Comparison of ENCODE assay signal across 11 mouse cellular contexts in the genomic region with DNA sequence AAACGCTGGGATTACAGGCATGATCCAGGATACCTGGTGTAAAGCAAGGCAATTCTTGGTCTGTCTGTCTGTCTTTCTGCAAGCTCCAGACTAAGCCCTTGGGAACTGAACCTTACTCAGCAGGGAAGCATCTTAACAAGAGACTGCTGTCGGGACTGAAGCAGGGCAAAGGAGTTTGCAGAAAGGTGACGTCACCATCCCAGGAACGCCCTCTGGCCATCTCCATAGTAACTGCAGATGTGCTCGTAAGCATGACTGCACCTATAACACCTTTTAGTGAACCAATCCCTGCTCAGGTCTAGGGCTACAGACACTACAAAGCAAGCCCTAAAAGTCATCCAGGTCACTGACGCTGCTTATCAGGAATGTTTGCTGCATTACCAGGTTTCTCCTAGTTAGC. TPM values are rescaled to one million over a fixed set of nuclear protein-coding genes. Genes with fewer than 3 reads are reported as not detected.
DNase-seq lines count a peak whose midpoint lies in the region; ATAC-seq lines count a peak whose summit lies in the region.
"Had no signal": no experiment of that assay in that cellular context is flagged by ENCODE, and none has a peak within 500 bp of the region (broad histone marks: within the 10 kb centered on the region; RNA-seq: fewer than 3 reads in every experiment).

No protein-coding gene starts in this region.

- no peaks in the 10 kb centered on the region for H3K27me3 ChIP-seq in kidney, embryonic 16.5 days (ENCODE audit: insufficient read depth, low read length)
- no peaks in the 10 kb centered on the region for H3K27me3 ChIP-seq in forebrain, embryonic 16.5 days (replicated peaks; ENCODE audit: control insufficient read depth, insufficient read depth, low read length)
- H3K27me3 ChIP-seq in midbrain, embryonic 13.5 days, result no peaks in the 10 kb centered on the region
- H3K27me3 ChIP-seq: lung, embryonic 15.5 days; stomach, embryonic 15.5 days had no signal

- H3K9ac ChIP-seq in kidney, embryonic 16.5 days (replicated peaks; ENCODE audit: low read length), result no peak overlapping the region
- no peak overlapping the region for H3K9ac ChIP-seq in forebrain, embryonic 16.5 days (replicated peaks; ENCODE audit: low read depth, low read length)
- H3K9ac ChIP-seq in midbrain, embryonic 13.5 days (replicated peaks), result peak overlapping the region; percentile 29; the same call in 1 of the 2 replicates
- H3K9ac ChIP-seq: lung, embryonic 15.5 days; stomach, embryonic 15.5 days had no signal

- peaks cover 15% of the 10 kb centered on the region for H3K4me1 ChIP-seq in kidney, embryonic 16.5 days (ENCODE audit: insufficient read depth, low read length)
- peaks cover 37% of the 10 kb centered on the region for H3K4me1 ChIP-seq in forebrain, embryonic 16.5 days (replicated peaks; ENCODE audit: control insufficient read depth, insufficient read depth, low read length)
- peaks cover 42% of the 10 kb centered on the region for H3K4me1 ChIP-seq in midbrain, embryonic 13.5 days (replicated peaks)

- intact Hi-C loops in left cerebral cortex, postnatal 25 days (cut with DNase I), result no loop called here

- 36% methylated on average over 6 of the region's 6 CpGs for WGBS in kidney, embryonic 16.5 days
- WGBS in forebrain, embryonic 16.5 days, result 11% methylated on average over 6 of the region's 6 CpGs
- WGBS in midbrain, embryonic 13.5 days, result 22% methylated on average over 6 of the region's 6 CpGs

- no peak overlapping the region for H3K27ac ChIP-seq in kidney, embryonic 16.5 days (ENCODE audit: low read length)
- no peak overlapping the region for H3K27ac ChIP-seq in forebrain, embryonic 16.5 days (ENCODE audit: low read length)
- H3K27ac ChIP-seq in midbrain, embryonic 13.5 days, result no peak overlapping the region
- H3K27ac ChIP-seq: lung, embryonic 15.5 days; stomach, embryonic 15.5 days had no signal

- no peaks in the 10 kb centered on the region for H3K9me3 ChIP-seq in kidney, embryonic 16.5 days (ENCODE audit: low read length)
- H3K9me3 ChIP-seq in forebrain, embryonic 16.5 days (ENCODE audit: control insufficient read depth, low read length), result no peaks in the 10 kb centered on the region
- no peaks in the 10 kb centered on the region for H3K9me3 ChIP-seq in midbrain, embryonic 13.5 days
- H3K9me3 ChIP-seq: lung, embryonic 15.5 days; stomach, embryonic 15.5 days had no signal

- no peak overlapping the region for H3K4me2 ChIP-seq in kidney, embryonic 16.5 days (replicated peaks; ENCODE audit: low read depth, low read length)
- peak overlapping the region; percentile 28 for H3K4me2 ChIP-seq in forebrain, embryonic 16.5 days (ENCODE audit: low read length)
- H3K4me2 ChIP-seq in midbrain, embryonic 13.5 days (replicated peaks), result peak overlapping the region; percentile 89
- H3K4me2 ChIP-seq: lung, embryonic 15.5 days; stomach, embryonic 15.5 days had no signal

- H3K4me3 ChIP-seq in kidney, embryonic 16.5 days (ENCODE audit: low read length), result no peak overlapping the region
- no peak overlapping the region for H3K4me3 ChIP-seq in forebrain, embryonic 16.5 days (replicated peaks; ENCODE audit: low read length)
- peak overlapping the region; percentile 14; the same call in 1 of the 2 replicates for H3K4me3 ChIP-seq in midbrain, embryonic 13.5 days (replicated peaks)
- H3K4me3 ChIP-seq: lung, embryonic 15.5 days; stomach, embryonic 15.5 days had no signal

- peaks cover 49% of the 10 kb centered on the region for H3K36me3 ChIP-seq in kidney, embryonic 16.5 days (ENCODE audit: insufficient read depth, low read length)
- H3K36me3 ChIP-seq in forebrain, embryonic 16.5 days (ENCODE audit: control insufficient read depth, insufficient read depth), result peaks cover 31% of the 10 kb centered on the region
- H3K36me3 ChIP-seq in midbrain, embryonic 13.5 days, result peaks cover 56% of the 10 kb centered on the region

- no peak for ATAC-seq in kidney, embryonic 16.5 days (ENCODE audit: low FRiP score, low TSS enrichment)
- no peak for ATAC-seq in forebrain, embryonic 16.5 days
- ATAC-seq in midbrain, embryonic 13.5 days, result no peak

- peak; percentile 63 for DNase-seq in kidney, adult 11 months
- peak; percentile 90 for DNase-seq in ZHBTc4 (ENCODE audit: low read depth, low spot score)
- DNase-seq in left cerebral cortex, postnatal 25 days (ENCODE audit: low spot score in 2 of 2), result no peak
- no peak for DNase-seq in layer of hippocampus, adult 11-12 months (ENCODE audit: low spot score)
- DNase-seq in right cerebral cortex, adult 2 months (ENCODE audit: low spot score in 2 of 2), result no peak
- DNase-seq: gastrocnemius, postnatal 10 days had no signal

RNA-seq across cellular contexts. Expression of a gene that starts 4.2 kb away (rescaled TPM):
- 90.3 and 94.4 TPM in 2 replicates for polyA plus RNA-seq in kidney, embryonic 16.5 days (2015; fragmentation: Nextera tagmentation; extraction: Ambion mirVana)
- polyA plus RNA-seq in forebrain, embryonic 16.5 days (2015; fragmentation: Nextera tagmentation; extraction: Ambion mirVana), result 72.9 and 79.3 TPM in 2 replicates
- 66.8 and 68.4 TPM in 2 replicates for polyA plus RNA-seq in midbrain, embryonic 13.5 days (2015; fragmentation: Nextera tagmentation; extraction: Ambion mirVana)
- 10 to 100 TPM; 60.0 TPM for total RNA-seq in left cerebral cortex, postnatal 25 days (2021)

RNA-seq across cellular contexts. Expression of a gene that starts 6.6 kb away (rescaled TPM):
- polyA plus RNA-seq in kidney, embryonic 16.5 days (2015; fragmentation: Nextera tagmentation; extraction: Ambion mirVana), result 8.8 and 10.8 TPM in 2 replicates
- 4.2 and 5.6 TPM in 2 replicates for polyA plus RNA-seq in forebrain, embryonic 16.5 days (2015; fragmentation: Nextera tagmentation; extraction: Ambion mirVana)
- 5.5 and 5.7 TPM in 2 replicates for polyA plus RNA-seq in midbrain, embryonic 13.5 days (2015; fragmentation: Nextera tagmentation; extraction: Ambion mirVana)
- 1 to 10 TPM; 7.5 to 8.9 TPM for total RNA-seq in left cerebral cortex, postnatal 25 days (2021)

RNA-seq across cellular contexts. Expression of a gene that starts 7.7 kb away (rescaled TPM):
- polyA plus RNA-seq in kidney, embryonic 16.5 days (2015; fragmentation: Nextera tagmentation; extraction: Ambion mirVana), result 14.0 and 16.6 TPM in 2 replicates
- 263 and 264 TPM in 2 replicates for polyA plus RNA-seq in forebrain, embryonic 16.5 days (2015; fragmentation: Nextera tagmentation; extraction: Ambion mirVana)
- polyA plus RNA-seq in midbrain, embryonic 13.5 days (2015; fragmentation: Nextera tagmentation; extraction: Ambion mirVana), result 253 and 276 TPM in 2 replicates
- total RNA-seq in left cerebral cortex, postnatal 25 days (2021), result 100 to 1,000 TPM; 329 to 339 TPM

RNA-seq across cellular contexts. Expression of a gene that starts 17.1 kb away (rescaled TPM):
- 0.53 and 0.55 TPM in 2 replicates for polyA plus RNA-seq in kidney, embryonic 16.5 days (2015; fragmentation: Nextera tagmentation; extraction: Ambion mirVana)
- polyA plus RNA-seq in forebrain, embryonic 16.5 days (2015; fragmentation: Nextera tagmentation; extraction: Ambion mirVana), result 0.27 TPM in 1 of 2 replicates, not detected in the other
- 0.23 and 0.26 TPM in 2 replicates for polyA plus RNA-seq in midbrain, embryonic 13.5 days (2015; fragmentation: Nextera tagmentation; extraction: Ambion mirVana)
- total RNA-seq in left cerebral cortex, postnatal 25 days (2021), result under 1 TPM in 1 of 2 experiments, not detected in 1; 0.18 TPM

RNA-seq across cellular contexts. Expression of a gene that starts 26.7 kb away (rescaled TPM):
- 0.41 and 0.82 TPM in 2 replicates for polyA plus RNA-seq in kidney, embryonic 16.5 days (2015; fragmentation: Nextera tagmentation; extraction: Ambion mirVana)
- 0.23 TPM in 1 of 2 replicates, not detected in the other for polyA plus RNA-seq in forebrain, embryonic 16.5 days (2015; fragmentation: Nextera tagmentation; extraction: Ambion mirVana)
- 0.17 TPM in 1 of 2 replicates, not detected in the other for polyA plus RNA-seq in midbrain, embryonic 13.5 days (2015; fragmentation: Nextera tagmentation; extraction: Ambion mirVana)
- total RNA-seq in left cerebral cortex, postnatal 25 days (2021), result under 1 TPM; 0.62 to 0.66 TPM
- total RNA-seq: gastrocnemius, postnatal 10 days had no signal

Comparison
In these comparisons a context has a peak if more than half of its experiments do, and no peak if none do; other contexts are left out.
1. DNase-seq: peak in kidney, adult 11 months (single experiment) and ZHBTc4 (single experiment); none in left cerebral cortex, postnatal 25 days (0 of 2), layer of hippocampus, adult 11-12 months (single experiment) and right cerebral cortex, adult 2 months (0 of 2).
2. RNA of a gene that starts 7.7 kb away (polyA plus RNA-seq): 263 to 264 TPM in forebrain, embryonic 16.5 days and 253 to 276 TPM in midbrain, embryonic 13.5 days; 14.0 to 16.6 TPM in kidney, embryonic 16.5 days; every median in the first group is over 10 times any median in the second.